Mouse (Mus musculus) erythroblast, adult 5-6 weeks (primary cell): ENCODE results near the gene Taf1. TPM values are rescaled to one million over a fixed set of nuclear protein-coding genes. Genes with fewer than 3 reads are reported as not detected.

Source experiments
- ATAC-seq: replicated peaks from 2 replicates; pipeline ENCODE4 v1.8.0; 2016; ENCODE audit warnings: moderate number of reproducible peaks, mild to moderate bottlenecking, moderate TSS enrichment, inconsistent platforms; ENCODE audit not compliant: poor library complexity, low FRiP score, severe bottlenecking
- total RNA-seq, 2 experiments: library from RNA; stranded (forward) in 1 of 2; stranded (reverse) in 1 of 2; fragments of 150-400 nt in 1 of 2; fragments of 200-764, 138-1000 nt in 1 of 2; gene quantifications; 2 replicates each; pipeline versions ENCODE4 v1.2.3 to v1.2.4; 2015 to 2017; ENCODE audit warnings: low replicate concordance in 2 of 2

Taf1 gene
- total RNA-seq (2015; ENCODE audit: low replicate concordance) (15.0 and 33.0 TPM in 2 replicates), total RNA-seq (2017; ENCODE audit: low replicate concordance) (23.4 and 44.9 TPM in 2 replicates)

GRCm38 (mm10) chrX:101532347-101533221 is at the start of gene Taf1:
Gene Taf1, plus strand, starts transcription at chrX:101532734.
- peak; percentile 99 for ATAC-seq

- peak; percentile 78 for ATAC-seq
Observed at GRCm38 (mm10) chrX:101486487-101487152, 45.9 kb upstream of the Taf1 start.

- no peak for ATAC-seq
Observed at GRCm38 (mm10) chrX:101504636-101505035, 27.9 kb upstream of the Taf1 start.

- no peak for ATAC-seq
Observed at GRCm38 (mm10) chrX:101515710-101516109, 16.8 kb upstream of the Taf1 start.

- no peak for ATAC-seq
Observed at GRCm38 (mm10) chrX:101518006-101518405, 14.5 kb upstream of the Taf1 start.

- no peak for ATAC-seq
Observed at GRCm38 (mm10) chrX:101522027-101522426, 10.5 kb upstream of the Taf1 start.

- peak; percentile 84 for ATAC-seq
Observed at GRCm38 (mm10) chrX:101527356-101527755, 5.2 kb upstream of the Taf1 start.

- no peak for ATAC-seq
Observed at GRCm38 (mm10) chrX:101585455-101585854, 52.9 kb downstream of the Taf1 start.

- no peak for ATAC-seq
Observed at GRCm38 (mm10) chrX:101616183-101616582, 83.6 kb downstream of the Taf1 start.

- ATAC-seq, result no peak
Observed at GRCm38 (mm10) chrX:101617889-101618288, 85.4 kb downstream of the Taf1 start.

GRCm38 (mm10) chrX:101620317-101620716 is 87.8 kb downstream of the Taf1 start:
- no peak for ATAC-seq

GRCm38 (mm10) chrX:101622539-101622938 is 90.0 kb downstream of the Taf1 start:
- ATAC-seq, result no peak

GRCm38 (mm10) chrX:101636821-101637525 is 104.4 kb downstream of the Taf1 start:
- ATAC-seq, result no peak

- ATAC-seq, result no peak
Observed at GRCm38 (mm10) chrX:101638856-101639255, 106.3 kb downstream of the Taf1 start.

- ATAC-seq, result 0 out of 2 replicates have a peak, but pooled peaks have one; percentile 7
Observed at GRCm38 (mm10) chrX:101639306-101639705, 106.8 kb downstream of the Taf1 start.

GRCm38 (mm10) chrX:101639741-101640166 is 107.2 kb downstream of the Taf1 start, which contains the start of gene Ogt:
Gene Ogt, plus strand, starts transcription at chrX:101640060.
- peak; percentile 87 for ATAC-seq

GRCm38 (mm10) chrX:101640194-101641160 is 107.9 kb downstream of the Taf1 start:
- ATAC-seq, result peak; percentile 83

GRCm38 (mm10) chrX:101641161-101641530 is 108.6 kb downstream of the Taf1 start:
- no peak for ATAC-seq

GRCm38 (mm10) chrX:101642091-101642490 is 109.6 kb downstream of the Taf1 start:
- no peak for ATAC-seq
